13 mouse cellular contexts compared by ENCODE assay signal in genomic region chr14:20162686-20163085, GRCm38 (mm10). TPM values are rescaled to one million over a fixed set of nuclear protein-coding genes. Genes with fewer than 3 reads are reported as not detected.
DNase-seq lines count a peak whose midpoint lies in the region; ATAC-seq and TF ChIP-seq lines count a peak whose summit lies in the region.
"Had no signal": no experiment of that assay in that cellular context is flagged by ENCODE, and none has a peak within 500 bp of the region (broad histone marks: within the 10 kb centered on the region; RNA-seq: fewer than 3 reads in every experiment).

No protein-coding gene starts in this region.

- H3K36me3 ChIP-seq in liver, adult 2 months (ENCODE audit: control insufficient read depth, insufficient read depth, low read length): 0 out of 2 replicates have a peak, but pooled peaks cover 3% of the 10 kb centered on the region
- peaks cover 40% of the 10 kb centered on the region for H3K36me3 ChIP-seq in liver, embryonic 12.5 days
- no peaks in the 10 kb centered on the region; the same call in 1 of the 2 replicates for H3K36me3 ChIP-seq in intestine, postnatal 0 days (ENCODE audit: control insufficient read depth, insufficient read depth)
- H3K36me3 ChIP-seq: midbrain, embryonic 12.5 days; neural tube, embryonic 12.5 days had no signal

- H3K79me2 ChIP-seq in liver, adult 2 months (ENCODE audit: control insufficient read depth, insufficient read depth, low read length): peaks cover 40% of the 10 kb centered on the region

- peaks cover 60% of the 10 kb centered on the region for H3K4me1 ChIP-seq in liver, adult 2 months (ENCODE audit: control insufficient read depth, insufficient read depth, low read length)
- H3K4me1 ChIP-seq in liver, embryonic 12.5 days: peaks cover 78% of the 10 kb centered on the region
- H3K4me1 ChIP-seq in intestine, postnatal 0 days (replicated peaks; ENCODE audit: control insufficient read depth, insufficient read depth, low read length): peaks cover 27% of the 10 kb centered on the region

- peak overlapping the region; percentile 63 for H3K27ac ChIP-seq in liver, adult 2 months (replicated peaks; ENCODE audit: insufficient read depth, low read depth, low read length)
- no peak overlapping the region for H3K27ac ChIP-seq in liver, embryonic 12.5 days
- H3K27ac ChIP-seq in intestine, postnatal 0 days (ENCODE audit: low read depth, low read length): peak overlapping the region; percentile 86
- H3K27ac ChIP-seq: midbrain, embryonic 12.5 days; neural tube, embryonic 12.5 days had no signal

- DNase-seq in gastrocnemius, adult 18-20 months (ENCODE audit: low spot score): peak; percentile 60
- DNase-seq in gastrocnemius, postnatal 10 days: no peak
- peak; percentile 97 for DNase-seq in liver, adult 2 months (ENCODE audit: extremely low read depth, low read depth, low spot score)
- DNase-seq in skeletal muscle tissue, adult 2 months (ENCODE audit: low read depth, low spot score): peak; percentile 78
- DNase-seq in left cerebral cortex, postnatal 36 days (ENCODE audit: low spot score in 2 of 2): no peak
- DNase-seq in thymus, adult 18-20 months: no peak
- DNase-seq: B cell, adult 2 months; right cerebral cortex, postnatal 14 days had no signal

- ATAC-seq in liver, embryonic 12.5 days: no peak
- 0 out of 2 replicates have a peak, but pooled peaks have one; percentile 17 for ATAC-seq in intestine, postnatal 0 days
- ATAC-seq: hindbrain, embryonic 16.5 days had no signal

- no peak overlapping the region for H3K9ac ChIP-seq in liver, adult 2 months (ENCODE audit: low read depth, low read length)
- no peak overlapping the region for H3K9ac ChIP-seq in liver, embryonic 12.5 days
- H3K9ac ChIP-seq in intestine, postnatal 0 days (ENCODE audit: low read depth, low read length): 0 out of 2 replicates have a peak overlapping the region, but pooled peaks have one; percentile 27
- H3K9ac ChIP-seq: midbrain, embryonic 12.5 days; neural tube, embryonic 12.5 days had no signal

- H3K4me3 ChIP-seq in liver, adult 2 months (ENCODE audit: insufficient read depth, low read depth, low read length): no peak overlapping the region
- no peak overlapping the region for H3K4me3 ChIP-seq in liver, embryonic 12.5 days
- no peak overlapping the region for H3K4me3 ChIP-seq in intestine, postnatal 0 days (ENCODE audit: low read depth, low read length)
- H3K4me3 ChIP-seq: midbrain, embryonic 12.5 days; neural tube, embryonic 12.5 days had no signal

- no peak overlapping the region for H3K4me2 ChIP-seq in liver, embryonic 12.5 days
- H3K4me2 ChIP-seq in intestine, postnatal 0 days (replicated peaks; ENCODE audit: low read depth): no peak overlapping the region
- H3K4me2 ChIP-seq: midbrain, embryonic 12.5 days; neural tube, embryonic 12.5 days had no signal

- no peak for TF ChIP-seq CTCF in liver, adult 2 months (IDR thresholded peaks at IDR 0.05; ENCODE audit: low read depth, low read length)
- TF ChIP-seq CTCF in intestine, postnatal 0 days (IDR thresholded peaks at IDR 0.05; ENCODE audit: low read depth): no peak

- TF ChIP-seq POLR2A in liver, adult 2 months (IDR thresholded peaks at IDR 0.05; ENCODE audit: extremely low read depth, insufficient read depth, low read length): no peak

- WGBS in liver, adult 2 months: 11% methylated on average over 6 of the region's 6 CpGs
- WGBS in liver, embryonic 12.5 days (ENCODE audit: insufficient replicate concordance): 72% methylated on average over 6 of the region's 6 CpGs
- WGBS in intestine, postnatal 0 days: 25% methylated on average over 6 of the region's 6 CpGs

- no peaks in the 10 kb centered on the region for H3K9me3 ChIP-seq in liver, embryonic 12.5 days (replicated peaks)
- no peaks in the 10 kb centered on the region for H3K9me3 ChIP-seq in intestine, postnatal 0 days (ENCODE audit: control insufficient read depth)
- H3K9me3 ChIP-seq: midbrain, embryonic 12.5 days; neural tube, embryonic 12.5 days had no signal

- intact Hi-C loops in left cerebral cortex, postnatal 36 days (cut with DNase I): no loop called here

- H3K27me3 ChIP-seq in liver, adult 2 months (ENCODE audit: control insufficient read depth, insufficient read depth, low read length): no peaks in the 10 kb centered on the region
- no peaks in the 10 kb centered on the region for H3K27me3 ChIP-seq in liver, embryonic 12.5 days (replicated peaks)
- no peaks in the 10 kb centered on the region for H3K27me3 ChIP-seq in intestine, postnatal 0 days (replicated peaks; ENCODE audit: control insufficient read depth, insufficient read depth, low read length)
- H3K27me3 ChIP-seq: midbrain, embryonic 12.5 days; neural tube, embryonic 12.5 days had no signal

RNA-seq across cellular contexts. Expression of gene Kcnk5, which starts 18.9 kb away (rescaled TPM):
- total RNA-seq in gastrocnemius, adult 18-20 months (2021): under 1 TPM; 0.57 to 0.59 TPM
- total RNA-seq in gastrocnemius, postnatal 10 days (2021): 1 to 10 TPM in 1 of 2 experiments, under 1 TPM in 1; 0.99 to 1.9 TPM
- 17.5 and 25.6 TPM in 2 replicates for total RNA-seq in liver, adult 2 months (2014; rRNA removed)
- polyA plus RNA-seq in liver, adult 2 months (2012; rRNA removed): 10.3 and 13.8 TPM in 2 replicates
- polyA plus RNA-seq in liver, embryonic 12.5 days (2016; fragmentation: Nextera tagmentation; extraction: Ambion mirVana): 8.6 and 8.9 TPM in 2 replicates
- polyA plus RNA-seq in intestine, postnatal 0 days (2015; fragmentation: Nextera tagmentation; extraction: Ambion mirVana): 10.0 and 10.9 TPM in 2 replicates
- total RNA-seq in left cerebral cortex, postnatal 36 days (2021): under 1 TPM; 0.41 to 0.47 TPM

RNA-seq across cellular contexts. Expression of gene Saysd1, which starts 24.4 kb away (rescaled TPM):
- total RNA-seq in gastrocnemius, adult 18-20 months (2021): 1 to 10 TPM; 2.8 to 2.9 TPM
- 1 to 10 TPM; 2.0 to 2.2 TPM for total RNA-seq in gastrocnemius, postnatal 10 days (2021)
- total RNA-seq in liver, adult 2 months (2014; rRNA removed): 4.1 and 4.6 TPM in 2 replicates
- 10.0 and 10.9 TPM in 2 replicates for polyA plus RNA-seq in liver, adult 2 months (2012; rRNA removed)
- polyA plus RNA-seq in liver, embryonic 12.5 days (2016; fragmentation: Nextera tagmentation; extraction: Ambion mirVana): 4.5 and 4.8 TPM in 2 replicates
- polyA plus RNA-seq in intestine, postnatal 0 days (2015; fragmentation: Nextera tagmentation; extraction: Ambion mirVana): 49.8 and 55.6 TPM in 2 replicates
- 1 to 10 TPM; 4.5 to 5.2 TPM for total RNA-seq in left cerebral cortex, postnatal 36 days (2021)

Comparison
In these comparisons a context has a peak if more than half of its experiments do, and no peak if none do; other contexts are left out.
1. DNase-seq: peak in gastrocnemius, adult 18-20 months (single experiment), liver, adult 2 months (single experiment) and skeletal muscle tissue, adult 2 months (single experiment); none in gastrocnemius, postnatal 10 days (single experiment), left cerebral cortex, postnatal 36 days (0 of 2) and thymus, adult 18-20 months (0 of 2).